Mouse (Mus musculus) E14TG2a.4 (cell line): ENCODE results near the gene Spef2.
"Not testable (repeated sequence)": the region's sequence is repeated elsewhere in the genome, so short reads cannot be mapped to it uniquely, and the experiment has no call there.

Experiments used
- H3K27me3 ChIP-seq: 2 replicates; pipeline ENCODE4 v1.6.1; 2014; ENCODE audit warnings: low read length, control low read depth; ENCODE audit not compliant: insufficient read depth
- H3K36me3 ChIP-seq: 2 replicates; pipeline ENCODE4 v1.6.1; 2014; ENCODE audit warnings: low read length, control low read depth; ENCODE audit not compliant: insufficient read depth
- H3K4me1 ChIP-seq: replicated peaks from 2 replicates; pipeline ENCODE4 v1.6.1; 2014; ENCODE audit warnings: low read depth, low read length, control low read depth
- H3K4me3 ChIP-seq: replicated peaks from 2 replicates; pipeline ENCODE4 v1.5.1; 2014; ENCODE audit warnings: mild to moderate bottlenecking, low read length
- H3K9me3 ChIP-seq: 2 replicates; pipeline ENCODE4 v1.6.1; 2014; ENCODE audit warnings: low read length, control low read depth
- CTCF ChIP-seq: conservative IDR thresholded peaks from 2 replicates; pipeline ENCODE4 v1.5.1; 2014; ENCODE audit warnings: low read length
- NANOG ChIP-seq: IDR thresholded peaks from 2 replicates; pipeline ENCODE4 v1.6.1; 2014; ENCODE audit warnings: borderline replicate concordance, low read length, mixed read lengths
- POU5F1 ChIP-seq: IDR thresholded peaks from 2 replicates; pipeline ENCODE4 v1.6.1; 2014; ENCODE audit warnings: low read length, borderline replicate concordance

Spef2 gene

GRCm38 (mm10) chr15:9748359-9749102 is at the start of gene Spef2:
Spef2 (minus strand) TSS chr15:9748868.
- TF ChIP-seq CTCF (peak; percentile 22; the same call in 1 of the 2 replicates), POU5F1 (no peak)
- Histone ChIP-seq H3K27me3 (no peaks in the 10 kb centered on the region), H3K9me3 (no peaks in the 10 kb centered on the region), H3K4me3 (peak within 1 kb of the TSS; percentile 71), H3K4me1 (peaks cover 6% of the 10 kb centered on the region; the same call in 1 of the 2 replicates), H3K36me3 (no peaks in the 10 kb centered on the region)

- Histone ChIP-seq H3K9me3 (no peaks in the 10 kb centered on the region), H3K4me1 (0 out of 2 replicates have a peak, but pooled peaks cover 3% of the 10 kb centered on the region), H3K36me3 (no peaks in the 10 kb centered on the region), H3K27me3 (no peaks in the 10 kb centered on the region), H3K4me3 (no peak overlapping the region)
- no peak for TF ChIP-seq CTCF
- TF ChIP-seq POU5F1 = no peak
- TF ChIP-seq NANOG = no peak
Observed at GRCm38 (mm10) chr15:9794131-9794530, 45.5 kb upstream of the Spef2 start.

GRCm38 (mm10) chr15:9788245-9789030 is 39.8 kb upstream of the Spef2 start:
- TF ChIP-seq CTCF (no peak), POU5F1 (no peak)
- Histone ChIP-seq H3K36me3 (no peaks in the 10 kb centered on the region), H3K4me3 (no peak overlapping the region), H3K9me3 (no peaks in the 10 kb centered on the region), H3K27me3 (no peaks in the 10 kb centered on the region), H3K4me1 (0 out of 2 replicates have a peak, but pooled peaks cover 3% of the 10 kb centered on the region)

- H3K36me3 ChIP-seq, H3K4me3 ChIP-seq, H3K4me1 ChIP-seq, H3K27me3 ChIP-seq: not testable (repeated sequence)
- peaks cover 64% of the 10 kb centered on the region for H3K9me3 ChIP-seq
Observed at GRCm38 (mm10) chr15:9774222-9775142, 25.8 kb upstream of the Spef2 start.

- no peak overlapping the region for H3K4me3 ChIP-seq
- no peaks in the 10 kb centered on the region for H3K36me3 ChIP-seq
- no peaks in the 10 kb centered on the region for H3K27me3 ChIP-seq
- H3K9me3 ChIP-seq = peaks cover 6% of the 10 kb centered on the region; the same call in 1 of the 2 replicates
- no peak for TF ChIP-seq POU5F1
- TF ChIP-seq CTCF = no peak
- no peak for TF ChIP-seq NANOG
- no peaks in the 10 kb centered on the region for H3K4me1 ChIP-seq
Observed at GRCm38 (mm10) chr15:9768184-9768918, 19.7 kb upstream of the Spef2 start.

- TF ChIP-seq POU5F1 = no peak
- no peak for TF ChIP-seq NANOG
- no peak for TF ChIP-seq CTCF
- Histone ChIP-seq H3K36me3 (no peaks in the 10 kb centered on the region), H3K27me3 (no peaks in the 10 kb centered on the region), H3K4me3 (no peak overlapping the region), H3K9me3 (0 out of 2 replicates have a peak, but pooled peaks cover 4% of the 10 kb centered on the region), H3K4me1 (no peaks in the 10 kb centered on the region)
Observed at GRCm38 (mm10) chr15:9767034-9767433, 18.4 kb upstream of the Spef2 start.

GRCm38 (mm10) chr15:9750966-9751365 is 2.3 kb upstream of the Spef2 start:
- H3K36me3 ChIP-seq = no peaks in the 10 kb centered on the region
- TF ChIP-seq NANOG = no peak
- TF ChIP-seq POU5F1 = no peak
- no peak for TF ChIP-seq CTCF
- no peak overlapping the region for H3K4me3 ChIP-seq
- H3K4me1 ChIP-seq = peaks cover 6% of the 10 kb centered on the region; the same call in 1 of the 2 replicates
- H3K27me3 ChIP-seq = no peaks in the 10 kb centered on the region
- no peaks in the 10 kb centered on the region for H3K9me3 ChIP-seq
